Mouse (Mus musculus) liver, embryonic 16.5 days (tissue): ENCODE data around the gene Ehhadh. TPM values are rescaled to one million over a fixed set of nuclear protein-coding genes. Genes with fewer than 3 reads are reported as not detected.

Experiments used
- ATAC-seq: fragments of 200-750 bp; cut with Nextera tagmentation; 2 replicates; pipeline ENCODE4 v1.8.0; 2017; ENCODE audit warnings: low read depth, mild to moderate bottlenecking, moderate number of reproducible peaks, moderate library complexity
- H3K27ac ChIP-seq: fragments of 300-500 bp; sonication (generic); 2 replicates; pipeline ENCODE4 v1.5.1; 2014; ENCODE audit warnings: mild to moderate bottlenecking, low read length
- H3K27me3 ChIP-seq: fragments of 300-500 bp; sonication (generic); 2 replicates; pipeline ENCODE4 v1.6.1; 2014; ENCODE audit warnings: low read depth, low read length, mixed read lengths; ENCODE audit not compliant: control insufficient read depth, insufficient read depth
- H3K36me3 ChIP-seq: fragments of 300-500 bp; sonication (generic); 2 replicates; pipeline ENCODE4 v1.6.1; 2014; ENCODE audit warnings: mild to moderate bottlenecking; ENCODE audit not compliant: control insufficient read depth, insufficient read depth
- H3K4me1 ChIP-seq: fragments of 300-500 bp; sonication (generic); 2 replicates; pipeline ENCODE4 v1.6.1; 2014; ENCODE audit warnings: low read depth, low read length, mixed read lengths; ENCODE audit not compliant: control insufficient read depth
- H3K4me2 ChIP-seq: fragments of 300-500 bp; sonication (generic); 2 replicates; pipeline ENCODE4 v1.6.1; 2014; ENCODE audit warnings: low read depth, low read length, mixed read lengths
- H3K4me3 ChIP-seq: fragments of 300-500 bp; sonication (generic); 2 replicates; pipeline ENCODE4 v1.5.1; 2014; ENCODE audit warnings: low read depth, mild to moderate bottlenecking, low read length
- H3K9ac ChIP-seq: fragments of 300-500 bp; sonication (generic); 2 replicates; pipeline ENCODE4 v1.6.1; 2014; ENCODE audit warnings: low read depth, low read length
- H3K9me3 ChIP-seq: fragments of 300-500 bp; sonication (generic); replicated peaks from 2 replicates; pipeline ENCODE4 v1.6.1; 2016; ENCODE audit warnings: low read length; ENCODE audit not compliant: control insufficient read depth
- WGBS: fragments of 180-500 bp; shearing (Covaris S2); extraction: QIAGEN DNeasy Blood & Tissue Kit; methylation state at CpG from one replicate; pipeline ENCODE4 v1.1.7; 2014; ENCODE audit not compliant: insufficient replicate concordance; 5-methylcytosine and 5-hydroxymethylcytosine counted together
- polyA plus RNA-seq: library from polyadenylated mRNA; unstranded; fragments of >200 nt; fragmentation: Nextera tagmentation; extraction: Ambion mirVana; gene quantifications from 2 replicates; pipeline ENCODE4 v1.2.1, GENCODE M21; 2015

The Ehhadh gene
- polyA plus RNA-seq, 1 experiment from 2014 or later: 14.6 TPM

GRCm38 (mm10) chr16:21829711-21830110, 42.1 kb upstream of the Ehhadh start:
- no peak overlapping the region for H3K4me3 ChIP-seq
- no peak overlapping the region for H3K4me2 ChIP-seq
- no peaks in the 10 kb centered on the region for H3K9me3 ChIP-seq
- H3K9ac ChIP-seq: no peak overlapping the region
- WGBS: 15% methylated on average over 5 of the region's 5 CpGs
- no peaks in the 10 kb centered on the region for H3K27me3 ChIP-seq
- peaks cover 4% of the 10 kb centered on the region; the same call in 1 of the 2 replicates for H3K4me1 ChIP-seq
- H3K36me3 ChIP-seq: no peaks in the 10 kb centered on the region
- no peak overlapping the region for H3K27ac ChIP-seq
- ATAC-seq: no peak

GRCm38 (mm10) chr16:21827581-21827980, 40.0 kb upstream of the Ehhadh start:
- Histone ChIP-seq H3K9ac (no peak overlapping the region), H3K27ac (no peak overlapping the region), H3K4me2 (peak overlapping the region; percentile 42), H3K4me1 (peaks cover 4% of the 10 kb centered on the region; the same call in 1 of the 2 replicates), H3K9me3 (no peaks in the 10 kb centered on the region), H3K4me3 (peak overlapping the region; percentile 48), H3K27me3 (no peaks in the 10 kb centered on the region), H3K36me3 (no peaks in the 10 kb centered on the region)
- 59% methylated on average over 4 of the region's 4 CpGs for WGBS
- ATAC-seq: no peak

GRCm38 (mm10) chr16:21827153-21827552, 39.5 kb upstream of the Ehhadh start:
- Histone ChIP-seq H3K36me3 (no peaks in the 10 kb centered on the region), H3K4me1 (peaks cover 4% of the 10 kb centered on the region; the same call in 1 of the 2 replicates), H3K9me3 (no peaks in the 10 kb centered on the region), H3K4me3 (peak overlapping the region; percentile 48), H3K9ac (no peak overlapping the region), H3K4me2 (peak overlapping the region; percentile 42), H3K27me3 (no peaks in the 10 kb centered on the region), H3K27ac (no peak overlapping the region)
- no peak for ATAC-seq
- 34% methylated on average over 4 of the region's 4 CpGs for WGBS

GRCm38 (mm10) chr16:21825612-21826031, 38.0 kb upstream of the Ehhadh start:
- peaks cover 2% of the 10 kb centered on the region; the same call in 1 of the 2 replicates for H3K4me1 ChIP-seq
- H3K4me3 ChIP-seq: no peak overlapping the region; the same call in 1 of the 2 replicates
- no peak overlapping the region for H3K9ac ChIP-seq
- 56% methylated on average over 9 of the region's 9 CpGs for WGBS
- H3K4me2 ChIP-seq: no peak overlapping the region
- peak; percentile 75 for ATAC-seq
- no peaks in the 10 kb centered on the region for H3K36me3 ChIP-seq
- no peaks in the 10 kb centered on the region for H3K27me3 ChIP-seq
- H3K27ac ChIP-seq: no peak overlapping the region
- no peaks in the 10 kb centered on the region for H3K9me3 ChIP-seq

GRCm38 (mm10) chr16:21818629-21819028, 31.0 kb upstream of the Ehhadh start:
- no peak overlapping the region for H3K27ac ChIP-seq
- no peak overlapping the region for H3K9ac ChIP-seq
- peak; percentile 88 for ATAC-seq
- no peak overlapping the region for H3K4me3 ChIP-seq
- H3K4me2 ChIP-seq: no peak overlapping the region
- H3K9me3 ChIP-seq: no peaks in the 10 kb centered on the region
- peaks cover 8% of the 10 kb centered on the region for H3K4me1 ChIP-seq
- H3K36me3 ChIP-seq: no peaks in the 10 kb centered on the region
- 63% methylated on average over 8 of the region's 8 CpGs for WGBS
- no peaks in the 10 kb centered on the region for H3K27me3 ChIP-seq

- no peak overlapping the region for H3K4me3 ChIP-seq
- H3K9me3 ChIP-seq: no peaks in the 10 kb centered on the region
- peak overlapping the region; percentile 30; the same call in 1 of the 2 replicates for H3K4me2 ChIP-seq
- 23% methylated on average over 9 of the region's 9 CpGs for WGBS
- no peak overlapping the region for H3K27ac ChIP-seq
- H3K36me3 ChIP-seq: no peaks in the 10 kb centered on the region
- H3K4me1 ChIP-seq: peaks cover 8% of the 10 kb centered on the region
- peak; percentile 55 for ATAC-seq
- H3K9ac ChIP-seq: no peak overlapping the region
- H3K27me3 ChIP-seq: no peaks in the 10 kb centered on the region
These were observed 30.5 kb upstream of the Ehhadh start for GRCm38 (mm10) chr16:21818132-21818531.

GRCm38 (mm10) chr16:21815669-21816010, 28.0 kb upstream of the Ehhadh start:
- peaks cover 8% of the 10 kb centered on the region for H3K4me1 ChIP-seq
- ATAC-seq: no peak
- 66% methylated on average over 7 of the region's 7 CpGs for WGBS
- H3K9ac ChIP-seq: no peak overlapping the region
- H3K4me3 ChIP-seq: no peak overlapping the region
- H3K27ac ChIP-seq: no peak overlapping the region
- H3K36me3 ChIP-seq: no peaks in the 10 kb centered on the region
- H3K27me3 ChIP-seq: no peaks in the 10 kb centered on the region
- H3K4me2 ChIP-seq: no peak overlapping the region
- no peaks in the 10 kb centered on the region for H3K9me3 ChIP-seq

- no peak for ATAC-seq
- Histone ChIP-seq H3K9ac (no peak overlapping the region), H3K27me3 (no peaks in the 10 kb centered on the region), H3K4me1 (peaks cover 8% of the 10 kb centered on the region), H3K4me3 (no peak overlapping the region), H3K4me2 (no peak overlapping the region; the same call in 1 of the 2 replicates), H3K27ac (no peak overlapping the region), H3K36me3 (no peaks in the 10 kb centered on the region), H3K9me3 (no peaks in the 10 kb centered on the region)
- WGBS: 47% methylated on average over 11 of the region's 11 CpGs
These were observed 27.5 kb upstream of the Ehhadh start for GRCm38 (mm10) chr16:21814861-21815668.

- Histone ChIP-seq H3K4me3 (no peak overlapping the region), H3K4me1 (peaks cover 8% of the 10 kb centered on the region), H3K27ac (peak overlapping the region; percentile 11; the same call in 1 of the 2 replicates), H3K4me2 (no peak overlapping the region), H3K9me3 (no peaks in the 10 kb centered on the region), H3K27me3 (no peaks in the 10 kb centered on the region), H3K36me3 (peaks cover 6% of the 10 kb centered on the region), H3K9ac (no peak overlapping the region)
- ATAC-seq: peak; percentile 69
- WGBS: 49% methylated on average over 6 of the region's 6 CpGs
These were observed 25.7 kb upstream of the Ehhadh start for GRCm38 (mm10) chr16:21813164-21813834.
